Mouse (Mus musculus) hindbrain, postnatal 0 days (tissue): Measurements from ENCODE around the gene Rdh13. TPM values are rescaled to one million over a fixed set of nuclear protein-coding genes. Genes with fewer than 3 reads are reported as not detected.

Experiments
- ATAC-seq: fragments of 200-750 bp; cut with Nextera tagmentation; 2 replicates; pipeline ENCODE4 v1.8.0; 2017; ENCODE audit warnings: mild to moderate bottlenecking, moderate TSS enrichment, moderate library complexity
- DNase-seq: peaks from one replicate; pipeline ENCODE4 v3.0.0-alpha.2; 2015; ENCODE audit warnings: low spot score
- H3K27ac ChIP-seq: fragments of 300-500 bp; sonication (generic); 2 replicates; pipeline ENCODE4 v1.5.1; 2014; ENCODE audit warnings: mild to moderate bottlenecking
- H3K27me3 ChIP-seq: fragments of 300-500 bp; sonication (generic); 2 replicates; pipeline ENCODE4 v1.6.1; 2014; ENCODE audit warnings: low read length, mixed read lengths; ENCODE audit not compliant: insufficient read depth
- H3K36me3 ChIP-seq: fragments of 300-500 bp; sonication (generic); 2 replicates; pipeline ENCODE4 v1.6.1; 2014; ENCODE audit warnings: low read length, mixed read lengths; ENCODE audit not compliant: insufficient read depth
- H3K4me1 ChIP-seq: fragments of 300-500 bp; sonication (generic); 2 replicates; pipeline ENCODE4 v1.6.1; 2014; ENCODE audit warnings: antibody characterized with exemption, low read length, mixed read lengths; ENCODE audit not compliant: insufficient read depth
- H3K4me2 ChIP-seq: fragments of 300-500 bp; sonication (generic); 2 replicates; pipeline ENCODE4 v1.6.1; 2014; ENCODE audit warnings: low read depth, mild to moderate bottlenecking, low read length, moderate library complexity, mixed read lengths
- H3K4me3 ChIP-seq: fragments of 300-500 bp; sonication (generic); 2 replicates; pipeline ENCODE4 v1.5.1; 2014; ENCODE audit warnings: low read length
- H3K9ac ChIP-seq: fragments of 300-500 bp; sonication (generic); replicated peaks from 2 replicates; pipeline ENCODE4 v1.6.1; 2014; ENCODE audit warnings: mild to moderate bottlenecking, low read length, moderate library complexity, mixed read lengths
- H3K9me3 ChIP-seq: fragments of 300-500 bp; sonication (generic); 2 replicates; pipeline ENCODE4 v1.6.1; 2016; ENCODE audit warnings: low read length, mixed read lengths
- CTCF ChIP-seq: IDR thresholded peaks from 2 replicates; pipeline ENCODE4 v1.5.1; 2016; ENCODE audit warnings: antibody characterized with exemption, control low read depth, low read depth
- WGBS: fragments of 180-500 bp; shearing (Covaris S2); extraction: QIAGEN DNeasy Blood & Tissue Kit; methylation state at CpG from one replicate; pipeline ENCODE4 v1.1.7; 2014; 5-methylcytosine and 5-hydroxymethylcytosine counted together
- polyA plus RNA-seq: library from polyadenylated mRNA; unstranded; fragments of >200 nt; fragmentation: Nextera tagmentation; extraction: Ambion mirVana; gene quantifications from 2 replicates; pipeline ENCODE4 v1.2.1, GENCODE M21; 2015
- total RNA-seq: library from RNA; depleted of rRNA; stranded (reverse); fragments of >200 nt; gene quantifications from 2 replicates; pipeline ENCODE4 v1.2.3, GENCODE M21; 2014; rRNA removed

Gene Rdh13
- total RNA-seq (71.9 and 103 TPM in 2 replicates), polyA plus RNA-seq (38.4 and 39.4 TPM in 2 replicates)

GRCm38 (mm10) chr7:4445216-4445791 lies at the start of gene Rdh13:
Gene Rdh13 (minus strand): TSS chr7:4445649.
- Histone ChIP-seq H3K9me3 (no peaks in the 10 kb centered on the region), H3K4me3 (peak within 1 kb of the TSS; percentile 64), H3K9ac (peak within 1 kb of the TSS; percentile 66), H3K4me2 (peak within 1 kb of the TSS; percentile 82), H3K4me1 (0 out of 2 replicates have a peak, but pooled peaks cover 3% of the 10 kb centered on the region), H3K36me3 (peaks cover 26% of the 10 kb centered on the region), H3K27me3 (no peaks in the 10 kb centered on the region), H3K27ac (peak within 1 kb of the TSS; percentile 79)
- DNase-seq (peak; percentile 94), ATAC-seq (peak; percentile 97)
- TF ChIP-seq CTCF, result peak; percentile 43
- under 1% methylated on average over 35 of the region's 35 CpGs for WGBS

- Histone ChIP-seq H3K4me3 (no peak overlapping the region), H3K9me3 (no peaks in the 10 kb centered on the region), H3K9ac (no peak overlapping the region), H3K27me3 (no peaks in the 10 kb centered on the region), H3K27ac (no peak overlapping the region), H3K4me1 (peaks cover 12% of the 10 kb centered on the region), H3K4me2 (no peak overlapping the region), H3K36me3 (peaks cover 16% of the 10 kb centered on the region)
- TF ChIP-seq CTCF, result no peak
- 85% methylated on average over 1 of the region's 1 CpGs for WGBS
- ATAC-seq, result no peak
- no peak for DNase-seq
Observed at GRCm38 (mm10) chr7:4493991-4494390, 48.5 kb upstream of the Rdh13 start.

- no peak overlapping the region for H3K4me2 ChIP-seq
- H3K4me1 ChIP-seq, result no peaks in the 10 kb centered on the region
- no peak for DNase-seq
- no peaks in the 10 kb centered on the region for H3K9me3 ChIP-seq
- H3K4me3 ChIP-seq, result no peak overlapping the region
- peaks cover 27% of the 10 kb centered on the region for H3K36me3 ChIP-seq
- ATAC-seq, result no peak
- no peaks in the 10 kb centered on the region for H3K27me3 ChIP-seq
- TF ChIP-seq CTCF, result no peak
- 84% methylated on average over 13 of the region's 13 CpGs for WGBS
- no peak overlapping the region for H3K9ac ChIP-seq
- no peak overlapping the region for H3K27ac ChIP-seq
Observed at GRCm38 (mm10) chr7:4492284-4493224, 47.1 kb upstream of the Rdh13 start.

GRCm38 (mm10) chr7:4491308-4491707 lies 45.9 kb upstream of the Rdh13 start:
- no peak overlapping the region for H3K9ac ChIP-seq
- no peak overlapping the region for H3K27ac ChIP-seq
- 87% methylated on average over 6 of the region's 6 CpGs for WGBS

GRCm38 (mm10) chr7:4482281-4482680 lies 36.8 kb upstream of the Rdh13 start:
- Histone ChIP-seq H3K27me3 (no peaks in the 10 kb centered on the region), H3K4me1 (peaks cover 11% of the 10 kb centered on the region), H3K4me3 (no peak overlapping the region), H3K27ac (no peak overlapping the region), H3K4me2 (no peak overlapping the region), H3K9me3 (no peaks in the 10 kb centered on the region), H3K36me3 (peaks cover 47% of the 10 kb centered on the region), H3K9ac (no peak overlapping the region)
- ATAC-seq (no peak), DNase-seq (no peak)
- 88% methylated on average over 11 of the region's 12 CpGs for WGBS
- TF ChIP-seq CTCF, result no peak

More at GRCm38 (mm10) chr7:4491308-4491707, 45.9 kb upstream of the Rdh13 start:
- H3K27me3 ChIP-seq, result no peaks in the 10 kb centered on the region
- no peak for TF ChIP-seq CTCF
- no peak overlapping the region for H3K4me3 ChIP-seq
- no peak for DNase-seq
- H3K4me1 ChIP-seq, result no peaks in the 10 kb centered on the region
- ATAC-seq, result no peak
- H3K9me3 ChIP-seq, result no peaks in the 10 kb centered on the region
- peaks cover 38% of the 10 kb centered on the region for H3K36me3 ChIP-seq
- no peak overlapping the region for H3K4me2 ChIP-seq

- Histone ChIP-seq H3K27me3 (no peaks in the 10 kb centered on the region), H3K36me3 (peaks cover 23% of the 10 kb centered on the region), H3K27ac (no peak overlapping the region), H3K4me1 (peaks cover 11% of the 10 kb centered on the region), H3K9me3 (no peaks in the 10 kb centered on the region), H3K4me3 (no peak overlapping the region), H3K4me2 (no peak overlapping the region; the same call in 1 of the 2 replicates), H3K9ac (0 out of 2 replicates have a peak overlapping the region, but pooled peaks have one; percentile 14)
- ATAC-seq (peak; percentile 18; the same call in 1 of the 2 replicates), DNase-seq (peak; percentile 73)
- peak; percentile 75 for TF ChIP-seq CTCF
- 32% methylated on average over 6 of the region's 6 CpGs for WGBS
Observed at GRCm38 (mm10) chr7:4479674-4480073, 34.2 kb upstream of the Rdh13 start.
